Mouse (Mus musculus): Measurements from ENCODE around the gene 4930449I24Rik.
"Not testable (repeated sequence)": the region's sequence is repeated elsewhere in the genome, so short reads cannot be mapped to it uniquely, and the experiment has no call there.

Gene 4930449I24Rik

GRCm38 (mm10) chr5:146502099-146502498 is at the start of gene 4930449I24Rik:
Gene 4930449I24Rik (plus strand): TSS chr5:146502399.
- DNase-seq, result not testable (repeated sequence)

- no peak for DNase-seq
Measured at GRCm38 (mm10) chr5:146453556-146453955, 48.6 kb upstream of the 4930449I24Rik start.

- peak; percentile 58 to 69 for DNase-seq
Measured at GRCm38 (mm10) chr5:146461612-146462011, 40.6 kb upstream of the 4930449I24Rik start.

- DNase-seq, result no peak
Measured at GRCm38 (mm10) chr5:146466663-146467062, 35.5 kb upstream of the 4930449I24Rik start.

GRCm38 (mm10) chr5:146468311-146468710 is 33.9 kb upstream of the 4930449I24Rik start:
- DNase-seq, result peak in 1 of 2 experiments; percentile 17

- no peak for DNase-seq
Measured at GRCm38 (mm10) chr5:146470821-146471220, 31.4 kb upstream of the 4930449I24Rik start.

GRCm38 (mm10) chr5:146471311-146471710 is 30.9 kb upstream of the 4930449I24Rik start:
- peak; percentile 34 to 39 for DNase-seq

- DNase-seq, result no peak
Measured at GRCm38 (mm10) chr5:146471821-146472220, 30.4 kb upstream of the 4930449I24Rik start.

- peak; percentile 46 to 60 for DNase-seq
Measured at GRCm38 (mm10) chr5:146479564-146479963, 22.6 kb upstream of the 4930449I24Rik start.

- not testable (repeated sequence) for DNase-seq
Measured at GRCm38 (mm10) chr5:146481665-146482064, 20.5 kb upstream of the 4930449I24Rik start, which contains the start of gene Gm6408. Gene Gm6408 (plus strand): TSS chr5:146481965.

GRCm38 (mm10) chr5:146488959-146489358 is 13.2 kb upstream of the 4930449I24Rik start:
- peak; percentile 44 to 71 for DNase-seq

- not testable (repeated sequence) for DNase-seq
Measured at GRCm38 (mm10) chr5:146491063-146491462, 11.1 kb upstream of the 4930449I24Rik start, which contains the start of gene Gm6370. Gene Gm6370 (plus strand): TSS chr5:146491363.

GRCm38 (mm10) chr5:146513823-146514222 is 11.6 kb downstream of the 4930449I24Rik start, which contains the start of gene Gm3402:
Gene Gm3402 (plus strand): TSS chr5:146514123.
- not testable (repeated sequence) for DNase-seq

- DNase-seq, result not testable (repeated sequence)
Measured at GRCm38 (mm10) chr5:146525501-146525900, 23.3 kb downstream of the 4930449I24Rik start, which contains the start of gene Gm3404. Gene Gm3404 (plus strand): TSS chr5:146525801.

GRCm38 (mm10) chr5:146537347-146537746 is 35.1 kb downstream of the 4930449I24Rik start, which contains the start of gene Gm3409:
Gene Gm3409 (plus strand): TSS chr5:146537647.
- not testable (repeated sequence) for DNase-seq

Measured in kidney, postnatal 36 days (tissue).